Mouse (Mus musculus) bone marrow macrophage, adult 2 months (primary cell): ENCODE measurements around the gene Ric1. TPM values are rescaled to one million over a fixed set of nuclear protein-coding genes. Genes with fewer than 3 reads are reported as not detected.
A peak's percentile ranks its signal among the peaks of the same experiment; 100 is the strongest.

ENCODE experiments used
- H3K27ac ChIP-seq: 2 replicates; pipeline ENCODE4 v1.5.1; 2012; ENCODE audit warnings: low read depth, low read length; ENCODE audit not compliant: insufficient read depth
- H3K4me1 ChIP-seq: 2 replicates; pipeline ENCODE4 v1.6.1; 2012; ENCODE audit warnings: low read length; ENCODE audit not compliant: control insufficient read depth, insufficient read depth
- H3K4me3 ChIP-seq: 2 replicates; pipeline ENCODE4 v1.5.1; 2012; ENCODE audit warnings: mild to moderate bottlenecking, low read length, moderate library complexity; ENCODE audit not compliant: insufficient read depth
- CTCF ChIP-seq: IDR thresholded peaks from 2 replicates; pipeline ENCODE4 v1.5.1; 2012; ENCODE audit warnings: low read depth, mild to moderate bottlenecking, low read length, moderate library complexity
- POLR2A ChIP-seq: IDR thresholded peaks from 2 replicates; pipeline ENCODE4 v1.6.1; 2012; ENCODE audit warnings: mild to moderate bottlenecking, low read depth, low read length, borderline replicate concordance
- polyA plus RNA-seq: library from polyadenylated mRNA; stranded (reverse); fragments of >200 nt; gene quantifications from 2 replicates; pipeline ENCODE4 v1.2.4, GENCODE M21; 2012; ENCODE audit not compliant: missing spikeins, insufficient read depth, insufficient read length

The Ric1 gene
- polyA plus RNA-seq, 1 experiment: 23.1 TPM

- TF ChIP-seq CTCF: no peak
- no peak for TF ChIP-seq POLR2A
- H3K4me1 ChIP-seq: peaks cover 13% of the 10 kb centered on the region
- H3K27ac ChIP-seq: peak overlapping the region; percentile 70
- no peak overlapping the region for H3K4me3 ChIP-seq
These were observed 10.3 kb upstream of the Ric1 start for GRCm38 (mm10) chr19:29511826-29512225.

GRCm38 (mm10) chr19:29513111-29513766 lies 8.8 kb upstream of the Ric1 start:
- peaks cover 13% of the 10 kb centered on the region for H3K4me1 ChIP-seq
- no peak for TF ChIP-seq CTCF
- no peak overlapping the region for H3K4me3 ChIP-seq
- H3K27ac ChIP-seq: peak overlapping the region; percentile 37; the same call in 1 of the 2 replicates

DNA sequence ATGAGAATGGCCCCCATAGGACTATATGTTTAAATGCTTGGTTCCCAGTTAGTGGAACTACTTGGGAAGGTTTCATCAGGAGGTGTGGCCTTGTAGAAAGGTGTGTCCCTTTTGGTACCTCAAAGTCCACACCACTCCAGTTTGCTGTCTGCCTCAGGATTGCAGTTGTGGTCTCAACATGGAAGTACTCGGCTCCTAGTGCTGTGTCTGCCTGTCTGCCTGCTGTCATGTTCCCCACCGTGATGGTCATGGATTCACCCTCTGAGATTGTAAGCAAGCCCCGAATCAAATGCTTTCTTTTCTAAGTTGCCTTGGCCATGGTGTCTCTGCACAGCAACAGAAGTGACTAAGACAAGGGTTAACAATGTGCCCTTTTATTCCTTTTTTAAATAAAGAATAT lies 8.0 kb upstream of the Ric1 start:
- TF ChIP-seq POLR2A (no peak), CTCF (no peak)
- Histone ChIP-seq H3K27ac (no peak overlapping the region), H3K4me1 (peaks cover 13% of the 10 kb centered on the region), H3K4me3 (no peak overlapping the region)

GRCm38 (mm10) chr19:29515386-29515785 lies 6.7 kb upstream of the Ric1 start:
- Histone ChIP-seq H3K4me3 (no peak overlapping the region), H3K27ac (no peak overlapping the region), H3K4me1 (peaks cover 11% of the 10 kb centered on the region)
- TF ChIP-seq CTCF: no peak
- no peak for TF ChIP-seq POLR2A

GRCm38 (mm10) chr19:29515991-29516390 lies 6.1 kb upstream of the Ric1 start:
- TF ChIP-seq POLR2A (no peak), CTCF (no peak)
- Histone ChIP-seq H3K27ac (no peak overlapping the region), H3K4me3 (no peak overlapping the region), H3K4me1 (peaks cover 15% of the 10 kb centered on the region)

GRCm38 (mm10) chr19:29518409-29518808 lies 3.7 kb upstream of the Ric1 start:
- Histone ChIP-seq H3K4me3 (no peak overlapping the region), H3K27ac (no peak overlapping the region), H3K4me1 (peaks cover 9% of the 10 kb centered on the region)
- TF ChIP-seq CTCF (no peak), POLR2A (no peak)

DNA sequence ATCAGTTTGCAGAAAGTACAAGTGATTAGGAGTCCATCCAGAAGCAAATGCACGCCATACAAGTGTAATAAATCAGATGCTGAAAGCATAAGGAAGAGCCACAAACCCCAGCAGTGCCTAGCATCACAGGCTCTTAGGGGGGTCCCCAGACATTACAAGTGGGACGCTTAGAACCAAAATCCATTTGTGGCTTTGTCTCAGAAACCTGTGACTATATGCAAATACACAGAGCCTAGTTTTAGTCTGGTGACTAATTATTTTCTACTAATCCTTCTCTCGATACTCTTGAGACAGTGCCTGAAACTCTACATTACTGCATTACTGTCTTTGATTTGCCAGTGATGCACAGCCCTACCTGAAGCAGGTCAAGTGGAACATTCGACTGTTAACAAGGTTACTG lies 3.2 kb upstream of the Ric1 start:
- H3K4me1 ChIP-seq: peaks cover 9% of the 10 kb centered on the region
- TF ChIP-seq POLR2A: no peak
- no peak overlapping the region for H3K27ac ChIP-seq
- no peak overlapping the region for H3K4me3 ChIP-seq

DNA sequence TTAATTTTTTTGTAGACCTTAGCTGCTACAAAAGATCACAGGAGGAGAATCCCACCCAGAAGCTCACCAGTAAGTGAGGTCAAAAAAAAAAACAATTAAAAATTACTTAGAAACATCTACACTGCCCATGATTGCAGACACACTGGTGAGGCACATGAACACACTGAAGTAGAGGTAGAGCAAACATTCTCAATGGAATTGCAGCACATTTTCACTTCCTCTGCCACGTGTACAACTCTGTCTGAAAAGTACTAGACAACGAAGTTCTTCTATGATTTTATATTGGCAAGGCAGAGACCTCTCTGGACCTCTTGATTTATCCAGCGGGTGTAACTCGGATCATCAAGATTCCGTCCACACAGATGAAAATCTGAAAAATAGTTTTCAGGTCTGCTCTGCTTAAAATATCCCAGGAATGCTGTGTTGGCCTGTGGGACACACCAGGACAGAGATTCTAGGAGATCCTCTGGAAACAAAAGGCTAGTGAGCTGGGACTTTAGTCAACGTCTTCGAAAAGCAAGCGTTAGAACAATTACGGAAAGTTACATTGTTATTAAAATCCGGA lies 1.0 kb upstream of the Ric1 start:
- TF ChIP-seq CTCF: no peak
- no peak for TF ChIP-seq POLR2A
- Histone ChIP-seq H3K4me3 (peak overlapping the region; percentile 76), H3K27ac (peak overlapping the region; percentile 91)

DNA sequence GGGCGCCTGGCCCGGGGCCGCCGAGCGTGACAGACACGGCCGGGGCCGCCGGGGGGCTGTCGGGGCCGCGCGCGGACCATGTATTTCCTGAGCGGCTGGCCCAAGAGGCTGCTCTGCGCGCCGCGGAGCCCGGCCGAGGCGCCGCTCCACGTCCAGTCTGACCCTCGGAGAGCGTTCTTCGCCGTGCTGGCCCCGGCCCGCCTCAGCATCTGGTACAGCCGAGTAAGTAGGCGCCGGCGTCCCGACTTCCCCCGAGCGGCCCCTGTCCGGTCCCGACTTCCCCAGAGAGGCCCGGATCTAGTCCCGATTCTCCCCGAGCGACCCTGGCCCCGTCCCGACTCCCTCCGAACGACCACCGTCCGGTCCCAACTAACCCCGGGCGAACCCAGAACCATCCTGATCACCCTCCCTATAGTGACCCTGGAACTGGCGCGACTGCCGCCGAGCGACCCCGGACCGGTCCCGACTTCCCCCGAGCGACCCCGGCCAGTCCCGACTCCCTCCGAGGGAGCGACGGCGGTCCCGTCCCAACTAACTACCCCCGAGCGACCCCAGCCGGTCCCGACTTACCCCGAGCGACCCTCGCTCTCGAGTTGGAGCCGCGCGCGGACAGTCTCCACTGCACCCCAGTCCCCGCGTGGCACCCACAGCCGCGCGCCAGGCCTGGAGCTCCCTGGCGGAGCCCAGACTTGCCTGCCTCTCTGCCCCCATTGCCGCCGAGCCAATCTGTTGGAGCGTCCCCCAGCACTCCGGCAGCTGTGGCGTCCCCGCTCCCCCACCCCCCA lies 555 bp downstream of the Ric1 start:
- Histone ChIP-seq H3K27ac (peak overlapping the region; percentile 65), H3K4me3 (peak overlapping the region; percentile 76), H3K4me1 (peaks cover 15% of the 10 kb centered on the region)
- TF ChIP-seq CTCF (no peak), POLR2A (no peak)

More for the DNA sequence above, 1.0 kb upstream of the Ric1 start:
- H3K4me1 ChIP-seq: peaks cover 15% of the 10 kb centered on the region

DNA sequence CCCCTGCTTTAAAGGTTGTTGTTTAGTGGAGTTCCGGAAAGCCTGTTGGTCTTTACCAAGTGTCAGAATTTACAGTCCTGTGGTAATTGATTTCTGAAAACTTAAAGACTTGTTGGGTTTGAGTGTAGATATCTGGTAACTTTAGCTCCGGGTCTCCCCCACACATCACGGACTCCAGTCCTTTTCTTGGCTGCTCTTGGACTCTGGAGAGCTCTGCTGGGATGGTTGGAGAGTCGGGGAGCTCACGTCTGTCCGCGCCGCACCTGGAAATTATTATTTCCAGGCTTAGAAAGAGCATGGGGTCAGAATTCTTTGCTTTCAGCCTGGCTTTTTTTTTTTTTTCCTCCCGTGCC lies 1.1 kb downstream of the Ric1 start:
- no peak for TF ChIP-seq CTCF
- no peak for TF ChIP-seq POLR2A
- no peak overlapping the region; the same call in 1 of the 2 replicates for H3K27ac ChIP-seq
- peaks cover 15% of the 10 kb centered on the region for H3K4me1 ChIP-seq
- peak overlapping the region; percentile 76 for H3K4me3 ChIP-seq
